Mouse (Mus musculus) heart, postnatal 36 days (tissue): ENCODE measurements around the gene Nkg7. TPM values are rescaled to one million over a fixed set of nuclear protein-coding genes. Genes with fewer than 3 reads are reported as not detected.
"Not testable (repeated sequence)": the region's sequence is repeated elsewhere in the genome, so short reads cannot be mapped to it uniquely, and the experiment has no call there.

ENCODE experiments used
- DNase-seq, 2 experiments: peaks; one replicate each; pipeline ENCODE4 v3.0.0; 2021 to 2022
- intact Hi-C: fragments of 180-260 bp; cut with DNase I; formaldehyde crosslinking; loops from one replicate; pipeline ENCODE4 v1.15.1; 2025
- total RNA-seq, 2 experiments: library from RNA; stranded (reverse); gene quantifications; 2 replicates each; pipeline ENCODE4 v1.2.3; 2021

Gene Nkg7
- not detected for total RNA-seq

DNA sequence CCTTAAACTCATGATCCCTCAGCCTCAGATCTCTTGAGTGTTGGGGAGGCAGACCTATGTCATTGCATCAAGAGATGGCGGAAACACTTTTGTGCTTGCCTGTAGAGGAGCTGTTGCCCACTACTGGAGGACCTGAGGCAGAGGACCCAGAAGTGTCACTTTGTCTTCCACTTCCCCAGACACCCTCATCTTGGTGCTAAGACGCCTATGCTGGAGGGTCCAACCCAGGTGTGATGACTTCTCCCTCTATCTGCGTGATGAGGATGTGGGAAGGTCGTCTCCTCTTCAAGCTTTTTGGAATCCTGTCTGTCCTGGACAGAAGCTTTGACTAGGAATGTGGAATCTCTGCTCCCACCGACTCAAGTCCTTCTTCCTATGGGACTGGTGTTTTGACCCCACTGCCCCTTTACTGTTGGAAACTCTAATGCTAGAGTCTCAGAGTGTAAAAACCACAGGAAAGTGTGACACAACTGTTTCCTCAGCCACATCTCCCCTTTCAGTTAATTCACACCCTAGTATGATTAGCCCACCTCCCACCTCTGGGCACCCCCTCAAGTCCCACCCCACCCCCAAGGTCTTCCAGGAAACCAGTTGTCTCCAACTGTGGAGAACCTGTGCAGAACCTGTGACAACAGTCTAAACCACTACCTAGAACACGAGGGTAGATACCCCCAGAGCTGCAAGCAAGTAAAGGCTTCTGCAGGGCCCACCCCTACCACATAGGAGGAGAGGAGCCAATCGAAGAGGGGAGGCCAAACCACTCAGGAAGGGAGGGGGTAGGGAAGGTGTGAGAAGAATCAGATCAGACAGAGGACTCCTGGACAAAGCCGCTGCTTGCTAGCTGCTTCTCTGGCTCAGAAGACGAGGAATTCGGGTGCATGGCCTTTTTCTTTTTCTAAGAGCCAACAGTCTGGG lies at the start of gene Nkg7:
Gene Nkg7 (plus strand): TSS at position 733 of the 915 bp plus-strand sequence.
- intact Hi-C loops, result no loop called here
- DNase-seq, result no peak

DNA sequence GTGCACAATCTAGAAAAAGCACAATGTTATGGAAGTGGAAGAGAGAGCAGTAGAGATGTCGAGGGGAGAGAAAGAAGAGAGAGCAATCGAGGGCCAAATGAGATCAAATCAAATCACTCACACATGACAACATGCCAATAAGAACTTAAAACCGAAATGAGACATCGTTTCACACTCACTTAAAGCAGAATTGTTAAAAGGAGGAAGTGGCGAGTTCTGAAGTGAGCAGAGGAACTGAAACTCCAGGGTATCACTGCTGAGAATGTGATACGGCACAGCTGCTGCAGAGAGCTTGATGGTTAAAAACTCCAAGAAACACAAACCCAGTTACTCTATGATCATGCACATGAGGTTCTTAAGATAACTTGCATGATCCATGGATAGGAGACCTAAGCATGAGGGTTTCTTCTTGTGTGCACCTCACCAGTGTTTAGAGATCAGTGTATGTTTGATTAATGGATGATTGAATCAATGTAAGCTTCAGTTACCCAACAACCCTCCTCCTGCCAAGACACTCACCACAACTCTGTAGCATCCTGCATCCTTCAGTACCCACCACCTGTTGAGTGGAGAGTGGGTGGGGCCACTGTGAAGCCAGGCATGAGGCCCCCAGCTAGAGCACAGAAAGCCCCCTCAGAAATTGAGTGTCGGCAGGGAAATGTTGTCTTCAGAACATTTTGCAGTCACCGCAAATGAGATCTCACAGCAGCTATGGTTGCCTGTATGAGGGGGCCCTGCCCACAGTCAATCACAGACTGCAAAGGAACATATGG lies 44.3 kb upstream of the Nkg7 start:
- intact Hi-C loops, result no loop called here
- peak in 1 of 2 experiments; percentile 2 for DNase-seq

DNA sequence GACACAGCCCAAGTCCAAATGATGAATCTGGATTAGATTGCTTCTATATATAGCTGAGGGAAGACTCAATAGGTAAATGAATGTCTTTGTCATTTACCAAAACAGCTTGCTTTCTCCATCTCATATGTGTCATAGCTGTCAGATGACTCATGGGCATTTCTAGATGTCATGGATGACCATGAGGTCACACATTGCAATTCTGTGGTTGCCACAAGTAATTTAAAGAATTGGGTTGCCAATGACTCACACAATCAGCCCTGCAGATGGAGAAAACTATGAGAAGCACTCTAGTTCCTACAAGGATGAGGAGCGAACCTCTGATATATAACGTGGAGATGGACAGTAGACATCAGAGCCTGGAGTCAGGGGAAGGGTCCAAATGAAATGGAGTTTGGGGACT lies 37.4 kb upstream of the Nkg7 start:
- DNase-seq, result no peak
- intact Hi-C loops, result no loop called here

DNA sequence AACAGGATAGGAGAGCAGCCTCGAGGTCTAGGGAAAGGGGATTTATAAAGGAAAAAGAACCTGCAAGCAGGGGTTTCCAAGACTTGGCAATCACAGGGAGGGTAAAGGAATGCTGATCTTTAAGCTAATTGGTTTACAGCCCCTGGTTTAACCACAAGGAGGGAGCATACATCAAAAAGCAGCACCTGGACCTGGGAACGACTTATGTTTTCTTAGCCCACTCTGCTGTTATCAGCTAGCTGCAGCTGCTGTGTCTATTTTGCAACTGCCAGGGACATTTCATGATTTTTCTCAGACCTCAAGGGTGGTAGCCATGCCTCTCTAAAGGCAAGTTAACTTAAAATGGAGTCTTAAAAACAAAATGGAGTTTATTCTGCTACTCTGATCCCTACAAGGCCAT lies 34.2 kb upstream of the Nkg7 start:
- intact Hi-C loops, result no loop called here

DNA sequence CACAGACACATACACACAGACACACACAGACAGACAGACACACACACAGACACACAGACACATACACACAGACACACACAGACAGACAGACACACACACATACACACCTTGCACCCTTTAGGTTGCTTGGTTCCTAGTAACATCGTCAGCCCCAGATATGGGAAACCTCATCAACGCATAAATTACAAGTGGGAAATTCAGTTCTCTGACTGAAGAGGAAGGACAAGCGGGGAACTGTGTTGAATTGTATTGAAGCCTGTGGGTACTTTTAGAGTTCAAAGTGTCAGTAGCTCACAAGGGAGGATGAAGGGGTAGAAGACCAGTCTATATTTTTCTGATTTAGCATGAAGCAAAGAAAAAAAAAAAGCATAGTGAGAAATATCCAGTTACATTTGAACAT lies 29.3 kb upstream of the Nkg7 start:
- intact Hi-C loops, result no loop called here
- no peak for DNase-seq

More for the DNA sequence above, 34.2 kb upstream of the Nkg7 start:
- no peak for DNase-seq

DNA sequence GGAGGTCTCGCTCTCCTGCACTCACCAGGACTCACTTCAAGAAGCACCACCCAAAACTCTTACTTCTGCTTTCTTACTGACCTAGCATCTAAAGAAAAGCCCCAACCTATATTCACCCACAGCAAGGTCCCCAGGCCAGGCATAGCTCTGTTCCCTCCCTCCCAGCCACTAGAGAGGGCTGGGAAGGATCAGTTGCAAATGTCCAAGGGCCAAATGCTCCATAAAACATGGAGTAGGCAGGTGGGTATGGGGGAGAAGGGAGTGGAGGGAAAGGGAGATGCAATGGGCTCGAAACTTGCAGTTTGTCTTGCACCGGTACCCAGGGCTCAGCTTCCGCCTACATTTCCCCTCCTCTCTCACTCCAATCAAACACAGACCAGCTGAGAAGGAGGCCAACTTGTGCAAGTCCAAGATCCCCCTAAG lies 28.7 kb upstream of the Nkg7 start, which contains the start of gene Siglecg:
Gene Siglecg (plus strand): TSS at position 74 of the 423 bp plus-strand sequence.
- DNase-seq, result no peak
- intact Hi-C loops, result no loop called here

DNA sequence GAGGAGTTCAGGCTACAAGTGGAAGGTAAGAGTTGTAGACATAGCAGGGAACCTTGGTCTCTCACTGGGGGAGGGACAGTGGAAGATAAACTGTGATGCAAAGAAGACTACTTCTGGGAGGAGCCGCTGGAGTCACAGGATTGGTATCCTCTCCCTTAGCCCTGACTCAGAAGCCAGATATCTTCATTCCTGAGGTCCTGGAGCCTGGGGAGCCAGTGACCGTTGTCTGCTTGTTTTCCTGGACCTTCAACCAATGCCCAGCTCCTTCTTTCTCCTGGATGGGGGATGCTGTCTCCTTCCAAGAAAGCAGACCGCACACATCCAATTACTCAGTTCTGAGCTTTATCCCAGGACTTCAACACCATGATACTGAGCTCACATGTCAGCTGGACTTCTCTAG lies 27.8 kb upstream of the Nkg7 start:
- no peak for DNase-seq

DNA sequence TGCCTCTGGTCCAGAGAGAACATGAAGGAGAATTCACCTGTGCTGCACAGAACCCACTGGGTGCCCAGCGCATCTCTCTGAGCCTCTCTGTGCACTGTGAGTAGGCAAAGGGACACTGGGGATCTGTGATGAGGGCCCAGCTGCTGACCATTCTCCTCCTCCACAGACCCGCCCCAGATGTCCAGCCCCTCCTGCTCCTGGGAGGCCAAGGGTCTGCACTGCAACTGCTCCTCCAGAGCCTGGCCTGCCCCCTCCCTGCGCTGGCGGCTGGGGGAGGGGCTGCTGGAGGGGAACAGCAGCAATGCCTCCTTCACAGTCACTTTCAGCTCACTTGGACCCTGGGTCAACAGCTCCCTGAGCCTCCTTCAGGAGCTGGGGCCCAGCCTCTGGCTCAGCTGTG lies 25.1 kb upstream of the Nkg7 start:
- intact Hi-C loops, DNase-seq: not testable (repeated sequence)

More for the DNA sequence above, 27.8 kb upstream of the Nkg7 start:
- intact Hi-C loops, result no loop called here

DNA sequence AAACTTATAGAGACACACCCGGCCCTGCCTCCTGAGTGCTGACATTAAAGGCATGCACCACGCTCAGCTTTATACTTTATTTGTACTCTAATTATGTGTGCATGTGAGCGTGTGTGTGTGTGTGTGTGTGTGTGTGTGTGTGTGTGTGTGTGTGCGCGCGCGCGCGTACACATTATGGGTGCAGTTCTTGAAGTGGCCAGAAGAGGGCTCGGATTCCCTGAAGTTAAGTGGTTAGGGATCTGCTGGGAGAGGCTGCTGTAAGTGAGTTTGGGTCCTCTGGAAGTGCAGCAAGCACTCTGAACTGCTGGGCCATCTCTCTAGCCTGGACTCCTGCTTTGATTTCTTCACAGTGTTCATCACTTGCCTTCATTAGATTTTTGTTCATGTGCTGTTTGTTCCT lies 19.6 kb upstream of the Nkg7 start:
- DNase-seq, result no peak
- intact Hi-C loops, result no loop called here

DNA sequence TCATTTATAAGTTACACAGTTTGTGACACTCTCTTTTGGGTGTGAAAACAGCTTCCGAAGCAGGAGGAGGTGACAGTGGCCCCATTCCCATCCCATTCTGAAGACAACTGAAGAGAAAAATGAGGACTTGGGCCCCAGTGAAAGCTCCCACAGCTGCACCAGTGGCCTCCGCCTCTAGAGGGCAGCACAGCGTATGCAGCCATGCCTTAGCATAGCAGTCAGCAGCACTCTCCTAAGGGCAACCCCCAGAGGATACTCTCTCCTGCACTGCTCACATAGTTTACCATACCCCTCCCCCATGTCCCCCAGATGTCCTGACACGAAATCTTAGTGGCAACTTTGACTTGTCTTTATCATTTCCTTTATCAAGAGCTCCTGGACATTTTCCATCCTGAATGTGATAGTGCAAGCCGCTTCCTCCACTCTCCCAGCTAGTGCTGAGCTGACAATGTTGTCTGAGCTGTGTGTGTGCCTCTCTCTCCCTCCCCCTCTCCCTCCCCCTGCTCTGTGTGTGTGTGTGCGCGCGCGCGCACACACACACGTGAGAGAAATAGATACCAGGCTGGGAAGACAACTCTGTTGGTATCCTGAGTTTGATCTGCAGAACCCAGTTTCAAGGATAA lies 13.8 kb upstream of the Nkg7 start:
- intact Hi-C loops, result loop anchor here (1.0 kb wide), 1 partner anchor 43 kb away; no protein-coding TSS in a partner anchor
- DNase-seq, result peak; percentile 85 to 91

DNA sequence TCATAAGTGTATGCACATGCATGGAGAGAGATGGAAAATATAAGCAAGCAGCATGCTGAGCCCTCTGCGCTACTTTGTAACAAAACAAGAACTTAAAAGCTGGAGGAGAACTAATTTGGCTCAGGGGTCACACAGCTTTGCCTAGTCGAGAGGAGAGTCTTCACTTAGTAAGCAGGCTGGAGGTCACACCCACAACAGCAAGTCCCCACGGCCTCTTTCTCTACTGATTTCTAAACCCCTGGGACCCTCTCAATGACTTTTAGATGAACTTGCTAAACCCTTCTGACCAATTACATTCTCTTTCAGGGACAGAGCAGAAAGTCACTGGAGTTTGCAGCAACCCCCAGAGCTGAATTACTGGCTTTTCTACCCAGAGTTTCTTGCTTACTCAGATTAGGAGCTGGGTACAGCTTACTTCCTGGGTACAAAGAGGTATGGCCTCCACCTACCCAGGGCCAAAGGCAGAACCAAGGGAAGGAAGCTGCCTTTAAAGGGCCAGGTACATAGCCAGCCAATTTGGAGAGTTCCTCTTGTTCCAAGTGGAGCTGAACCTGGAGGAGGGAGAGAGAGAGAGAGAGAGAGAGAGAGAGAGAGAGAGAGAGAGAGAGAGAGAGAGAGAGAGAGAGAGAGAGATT lies 12.8 kb upstream of the Nkg7 start:
- no peak for DNase-seq
- intact Hi-C loops, result loop anchor here (1.0 kb wide), 1 partner anchor 42 kb away; no protein-coding TSS in a partner anchor

DNA sequence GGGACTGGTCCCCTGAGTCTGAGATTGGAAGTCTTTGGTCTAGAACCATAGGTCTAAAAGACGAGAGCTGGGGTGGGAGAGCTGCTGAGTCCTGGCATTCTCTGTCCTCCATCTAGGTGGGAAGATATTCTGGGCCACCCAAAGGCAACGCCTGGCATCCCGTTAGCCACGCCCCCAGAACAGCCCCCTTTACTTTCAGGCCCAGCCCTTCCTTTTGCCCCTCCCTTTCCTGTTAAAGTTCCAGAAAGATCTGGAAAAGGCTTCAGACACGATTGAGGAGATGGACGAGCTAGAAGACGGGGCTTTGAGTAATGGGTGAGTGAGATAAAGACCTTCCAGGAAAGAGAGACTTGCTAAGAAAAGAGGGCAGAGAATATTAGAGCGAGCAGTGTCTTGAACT lies 9.5 kb upstream of the Nkg7 start, which contains the start of gene Lim2:
Gene Lim2 (plus strand): TSS at position 265 of the 400 bp plus-strand sequence.
- no peak for DNase-seq
- intact Hi-C loops, result no loop called here

DNA sequence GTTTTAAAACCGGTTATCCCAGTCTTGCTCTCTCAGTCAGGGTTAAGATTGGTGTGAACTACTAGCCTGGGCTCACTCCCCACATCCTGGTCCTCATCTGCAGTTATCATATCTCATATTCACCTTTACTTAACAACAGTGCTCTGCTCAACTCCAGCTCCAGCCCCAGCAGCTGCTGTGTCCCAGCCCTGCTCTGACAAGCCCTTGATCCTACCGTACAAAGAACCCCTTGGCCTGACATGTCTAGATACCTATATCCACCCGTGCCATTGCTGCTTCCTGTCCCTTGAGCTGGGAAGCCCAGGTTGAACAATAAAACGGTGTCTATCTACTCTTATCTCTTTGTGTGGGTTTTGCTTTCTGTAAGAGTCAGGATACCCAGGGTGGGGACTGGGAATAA lies 7.4 kb upstream of the Nkg7 start:
- intact Hi-C loops, result no loop called here
- no peak for DNase-seq

DNA sequence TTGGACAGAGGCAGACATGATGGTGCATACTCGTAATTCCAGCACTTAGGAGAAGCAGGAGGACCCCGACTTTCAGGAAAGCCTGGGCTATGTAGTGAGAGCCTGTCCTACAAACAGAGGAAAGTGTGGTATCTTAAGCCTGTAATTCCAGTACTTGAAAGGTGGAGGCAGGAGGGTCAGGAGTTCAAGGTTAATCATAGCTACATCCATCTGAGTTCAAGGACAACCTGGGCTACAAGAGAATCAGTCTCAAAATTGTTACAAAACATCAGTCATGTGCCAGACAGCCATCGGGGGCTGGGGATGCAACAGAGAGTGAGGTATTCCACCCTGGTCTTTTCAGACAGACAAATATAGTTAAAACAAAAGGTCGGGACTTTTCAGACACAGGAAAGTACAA lies 4.0 kb upstream of the Nkg7 start:
- DNase-seq, result no peak
- intact Hi-C loops, result no loop called here

DNA sequence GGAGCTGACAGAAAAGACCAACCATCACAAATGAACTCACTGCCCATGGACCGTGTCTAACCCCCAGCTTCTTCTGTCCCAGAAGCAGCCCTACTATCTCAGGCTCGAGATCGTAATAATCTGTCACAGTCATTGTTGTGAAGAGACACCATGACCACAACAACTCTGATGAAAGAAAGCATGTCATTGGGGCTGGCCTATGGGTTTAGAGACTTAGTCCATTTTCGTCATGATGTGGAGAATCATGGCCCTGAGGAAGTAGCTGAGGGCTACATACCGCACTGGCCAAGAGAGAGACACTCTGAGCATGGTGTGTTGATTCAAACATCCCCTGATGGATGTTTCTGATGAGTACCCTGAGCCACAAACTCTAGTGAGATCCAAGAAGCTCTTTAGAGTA lies 2.2 kb upstream of the Nkg7 start:
- intact Hi-C loops, result no loop called here
- no peak for DNase-seq

DNA sequence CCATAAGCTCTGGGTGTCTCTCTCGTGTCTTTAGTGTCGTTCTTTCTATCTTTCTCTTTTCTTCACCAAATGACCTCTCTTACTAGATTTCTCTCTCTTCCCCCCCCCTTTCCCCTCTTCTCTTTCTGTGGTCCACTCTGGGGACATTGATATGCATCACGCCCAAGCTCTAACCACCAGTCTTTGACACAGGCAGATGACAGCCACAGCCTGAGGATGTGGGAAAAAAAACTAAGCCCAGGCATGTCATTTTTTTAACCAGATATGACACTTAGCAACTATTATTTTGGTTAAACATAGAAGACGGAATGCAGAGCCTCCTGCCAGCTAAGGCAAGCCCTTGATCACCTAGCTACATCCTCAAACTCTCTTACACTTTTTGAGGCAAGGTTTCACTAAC lies 1.7 kb downstream of the Nkg7 start:
- DNase-seq, result no peak

DNA sequence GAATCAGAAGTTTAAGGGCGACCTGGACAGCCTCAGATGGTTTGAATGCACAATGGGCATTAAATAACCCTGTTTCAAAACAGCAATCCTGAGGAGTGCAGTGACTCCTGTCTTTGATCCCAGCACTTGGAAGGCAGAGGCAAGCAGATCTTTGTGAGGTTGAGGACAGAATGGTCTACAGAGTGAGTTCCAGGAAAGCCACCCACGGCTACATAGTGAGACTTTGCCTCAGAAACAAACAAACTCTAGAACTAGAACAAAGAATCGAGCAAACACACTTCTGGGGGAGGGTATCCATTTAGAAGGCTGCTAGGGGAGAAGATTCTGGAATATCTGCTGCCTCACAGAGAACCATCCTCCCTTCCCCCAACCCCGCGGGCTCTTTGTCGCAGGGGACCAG lies 3.6 kb downstream of the Nkg7 start, which contains the start of gene Cldnd2:
Gene Cldnd2 (plus strand): TSS at position 301 of the 400 bp plus-strand sequence.
- DNase-seq, result no peak
- intact Hi-C loops, result loop anchor here (5.0 kb wide), 2 partner anchors 133 to 807 kb away; partner anchors contain the start of genes 1700028J19Rik and 2410002F23Rik

More for the DNA sequence above, 1.7 kb downstream of the Nkg7 start:
- intact Hi-C loops, result no loop called here

DNA sequence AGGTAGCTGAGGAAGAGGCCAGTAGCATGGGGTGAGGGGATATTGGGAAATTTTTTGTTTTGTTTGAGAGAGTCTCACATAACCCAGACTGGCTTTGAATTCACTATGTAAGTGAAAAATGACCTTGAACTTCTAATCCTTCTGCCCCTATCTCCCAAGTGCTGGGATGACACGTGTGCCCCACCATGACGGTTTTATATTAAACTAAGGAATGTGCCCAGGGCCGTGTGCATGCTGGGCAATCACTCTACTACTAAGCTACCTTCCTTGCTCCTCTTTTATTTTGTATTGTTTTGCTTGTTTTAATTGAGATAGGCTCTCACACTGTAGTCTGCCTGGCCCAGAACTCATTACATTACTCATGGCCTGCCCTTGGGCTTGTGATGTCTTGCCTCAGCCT lies 4.2 kb downstream of the Nkg7 start:
- no peak for DNase-seq
- intact Hi-C loops, result loop anchor here (5.0 kb wide), 2 partner anchors 134 to 806 kb away; partner anchors contain the start of genes 1700028J19Rik and 2410002F23Rik

DNA sequence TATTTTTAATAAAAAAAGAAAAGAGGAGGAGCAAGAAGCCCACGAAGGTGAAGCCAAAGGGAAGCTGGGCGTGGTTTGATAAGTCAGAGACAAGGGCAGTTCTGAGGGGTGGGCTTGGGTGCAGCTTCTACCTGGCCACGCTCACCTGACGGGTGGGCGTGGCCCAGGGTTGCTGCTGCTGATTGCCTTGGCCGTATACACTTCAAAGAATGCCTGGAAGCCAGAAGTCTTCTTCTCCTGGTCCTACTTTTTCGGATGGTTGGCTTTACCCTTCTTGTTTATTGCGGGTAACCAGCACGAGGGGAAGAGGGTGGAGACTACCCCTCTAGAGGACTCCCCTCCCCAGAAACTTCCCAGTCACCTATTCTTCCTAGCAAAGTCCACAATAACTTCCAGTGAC lies 5.8 kb downstream of the Nkg7 start:
- DNase-seq, result no peak
- intact Hi-C loops, result loop anchor here (5.0 kb wide), 2 partner anchors 135 to 805 kb away; partner anchors contain the start of genes 1700028J19Rik and 2410002F23Rik
